Mouse (Mus musculus) megakaryocyte-erythroid progenitor cell, adult 5-6 weeks (primary cell): Measurements from ENCODE around the gene Atl1. TPM values are rescaled to one million over a fixed set of nuclear protein-coding genes. Genes with fewer than 3 reads are reported as not detected.

Experiments
- ATAC-seq: replicated peaks from 2 replicates; pipeline ENCODE4 v1.8.0; 2016; ENCODE audit warnings: mild to moderate bottlenecking, inconsistent platforms; ENCODE audit not compliant: severe bottlenecking, poor library complexity, low FRiP score, low TSS enrichment
- total RNA-seq, 2 experiments: library from RNA; stranded (forward) in 1 of 2; stranded (reverse) in 1 of 2; fragments of 200-1000, 215-1000 nt in 1 of 2; fragments of >200 nt in 1 of 2; fragmentation: Nextera tagmentation in 1 of 2; gene quantifications; 2 replicates each; pipeline ENCODE4 v1.2.3; 2014 to 2017

Gene Atl1
- total RNA-seq (2014; fragmentation: Nextera tagmentation): 2.8 and 3.4 TPM in 2 replicates
- 3.1 and 6.5 TPM in 2 replicates for total RNA-seq (2017)

DNA sequence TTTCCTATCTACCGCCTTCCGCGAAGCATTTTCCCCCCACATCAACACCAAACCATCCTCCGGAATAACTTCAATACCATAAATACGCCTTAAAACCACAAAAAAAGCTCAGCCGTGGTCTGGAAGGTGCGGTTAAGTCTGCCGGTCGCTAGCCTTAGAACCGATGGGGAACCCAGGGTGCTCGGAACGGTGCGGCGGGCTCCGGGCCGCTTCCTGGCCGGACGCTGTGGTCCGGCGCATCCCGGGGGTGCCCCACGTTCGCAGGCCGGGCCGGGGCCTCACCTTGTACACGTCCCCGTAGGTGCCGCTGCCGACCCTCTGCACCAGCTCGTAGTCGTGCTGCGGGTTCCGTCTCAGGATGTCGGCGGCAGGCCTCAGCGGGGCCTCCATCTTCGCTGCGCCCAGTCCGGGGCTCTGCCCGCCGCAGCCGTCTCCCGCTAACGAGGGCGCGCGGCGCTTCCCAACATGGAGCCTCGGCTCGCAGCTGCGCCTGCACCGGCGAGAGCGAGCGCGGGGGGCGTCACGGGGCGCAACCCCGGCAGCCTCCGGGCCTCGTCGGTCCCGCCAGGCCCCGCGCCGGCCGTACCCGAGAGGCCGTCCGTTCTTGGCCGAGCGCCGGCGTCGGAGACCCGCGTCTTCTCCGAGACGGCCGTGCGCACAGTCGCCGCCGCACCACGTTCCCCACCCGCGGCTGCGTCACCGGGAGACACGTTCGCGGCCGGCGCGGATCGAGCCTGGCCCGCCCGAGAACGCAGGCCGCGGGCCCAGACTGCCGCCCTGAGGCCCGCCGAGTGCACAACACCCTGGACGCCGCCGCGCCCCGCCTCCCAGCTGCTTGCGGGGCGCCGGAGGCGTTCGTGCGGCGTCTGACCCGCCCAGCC, at the start of gene Atl1, which contains the start of gene Map4k5:
TSS of gene Atl1 (plus strand) at position 244 of the 881 bp plus-strand sequence.
TSS of gene Map4k5 (minus strand) at position 830 of the 881 bp plus-strand sequence.
- ATAC-seq: peak; percentile 93

DNA sequence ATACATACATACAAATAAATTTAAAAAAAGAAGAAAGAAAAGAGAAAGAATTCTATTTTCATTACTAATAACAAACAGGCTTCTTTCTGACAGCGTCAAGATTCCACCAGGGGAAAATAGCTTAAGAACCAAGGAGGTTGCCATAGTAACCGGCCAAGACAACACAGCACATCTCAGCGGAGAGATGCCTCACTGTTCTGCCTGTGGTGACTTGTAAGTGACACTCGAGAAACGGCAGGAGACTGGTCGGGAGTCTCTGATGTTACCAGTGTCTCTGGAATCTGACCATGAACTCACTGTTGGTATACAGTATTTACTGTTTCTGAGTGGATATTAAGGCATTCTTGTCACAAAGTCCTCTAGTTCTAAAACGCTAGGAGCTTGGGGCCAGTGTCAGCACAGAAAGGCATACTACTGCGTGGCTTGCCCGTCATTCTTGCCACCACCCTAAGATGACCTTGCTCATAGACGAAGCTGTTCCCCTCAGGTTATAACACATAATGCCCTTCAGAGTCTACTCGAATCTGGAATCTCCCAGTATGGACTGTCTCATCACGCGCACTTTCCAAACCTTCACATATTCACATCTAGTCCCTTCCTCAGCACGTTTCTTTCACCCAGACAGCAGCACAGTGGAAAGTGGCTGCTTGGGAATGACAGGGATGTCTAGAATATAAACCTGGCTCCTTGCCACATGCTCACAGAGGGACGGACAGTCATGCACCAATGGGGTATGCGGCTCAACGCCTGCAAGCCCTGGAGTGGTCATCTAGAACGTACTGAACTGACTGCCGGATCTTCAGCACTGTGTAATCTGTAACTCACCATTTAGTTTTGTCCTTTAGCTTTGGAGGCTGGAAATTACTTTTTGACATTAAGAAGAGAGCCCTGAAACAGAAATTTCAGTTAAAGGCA, 48.6 kb upstream of the Atl1 start:
- no peak for ATAC-seq

- no peak for ATAC-seq
Observed at GRCm38 (mm10) chr12:69845722-69846121, 46.7 kb upstream of the Atl1 start.

DNA sequence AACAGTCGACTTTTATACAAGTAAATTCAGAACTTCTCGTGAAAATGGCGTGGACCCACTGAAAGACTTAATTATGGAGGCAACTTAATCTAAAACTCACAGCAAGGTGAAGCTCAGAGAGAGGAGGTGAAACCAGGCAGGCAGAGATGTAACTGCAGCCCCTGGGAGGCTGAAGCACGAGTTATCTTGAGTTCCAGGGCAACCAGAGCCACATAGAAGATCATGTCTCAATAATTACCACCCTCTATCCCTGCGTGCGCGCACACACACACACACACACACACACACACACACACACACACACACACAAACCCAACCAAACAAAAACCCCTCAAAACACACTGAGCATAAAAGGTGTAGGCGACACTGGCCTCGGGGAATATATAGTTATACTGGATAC, 45.9 kb upstream of the Atl1 start:
- ATAC-seq: no peak

- ATAC-seq: no peak
Observed at GRCm38 (mm10) chr12:69848083-69848878, 44.1 kb upstream of the Atl1 start.

DNA sequence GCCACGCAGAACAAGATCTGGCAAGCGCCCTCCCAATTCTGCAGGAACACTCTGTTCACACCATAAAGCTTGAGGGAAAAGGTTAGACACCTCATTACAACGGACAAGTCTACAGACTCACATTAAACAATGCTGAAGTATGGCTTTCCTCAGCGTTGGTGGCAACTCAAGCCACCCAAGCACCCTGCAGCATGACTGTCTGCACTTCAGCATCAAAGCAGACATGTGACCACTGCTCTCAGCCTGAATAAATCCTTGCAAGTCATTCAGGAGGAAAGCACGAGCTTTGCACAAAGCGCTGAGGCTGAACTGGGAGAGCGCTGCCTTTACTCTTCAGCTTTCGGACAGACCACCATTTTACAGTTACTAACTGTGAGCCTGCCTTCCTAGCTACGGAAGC, 40.1 kb upstream of the Atl1 start:
- ATAC-seq: no peak

DNA sequence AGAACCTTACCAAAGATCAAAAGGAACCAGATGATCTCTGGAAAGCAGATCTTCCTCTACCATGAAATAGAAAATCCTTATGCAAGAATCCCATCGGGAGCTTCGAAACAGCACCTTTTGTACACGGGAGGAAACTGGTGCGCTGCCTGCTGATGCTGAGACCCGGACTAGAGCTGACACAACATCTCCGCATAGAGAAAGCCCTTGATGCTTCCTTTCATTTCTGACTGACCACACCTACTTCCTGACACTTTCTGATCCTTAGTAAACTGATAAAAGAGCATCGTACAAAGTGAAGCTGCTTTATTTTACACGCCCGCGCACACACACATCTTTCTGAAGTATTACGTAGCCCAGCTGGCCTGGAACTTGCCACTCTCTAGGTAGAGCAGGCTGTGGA, 39.0 kb upstream of the Atl1 start:
- peak; percentile 50; the same call in 1 of the 2 replicates for ATAC-seq

- no peak for ATAC-seq
Observed at GRCm38 (mm10) chr12:69853942-69854341, 38.5 kb upstream of the Atl1 start.

DNA sequence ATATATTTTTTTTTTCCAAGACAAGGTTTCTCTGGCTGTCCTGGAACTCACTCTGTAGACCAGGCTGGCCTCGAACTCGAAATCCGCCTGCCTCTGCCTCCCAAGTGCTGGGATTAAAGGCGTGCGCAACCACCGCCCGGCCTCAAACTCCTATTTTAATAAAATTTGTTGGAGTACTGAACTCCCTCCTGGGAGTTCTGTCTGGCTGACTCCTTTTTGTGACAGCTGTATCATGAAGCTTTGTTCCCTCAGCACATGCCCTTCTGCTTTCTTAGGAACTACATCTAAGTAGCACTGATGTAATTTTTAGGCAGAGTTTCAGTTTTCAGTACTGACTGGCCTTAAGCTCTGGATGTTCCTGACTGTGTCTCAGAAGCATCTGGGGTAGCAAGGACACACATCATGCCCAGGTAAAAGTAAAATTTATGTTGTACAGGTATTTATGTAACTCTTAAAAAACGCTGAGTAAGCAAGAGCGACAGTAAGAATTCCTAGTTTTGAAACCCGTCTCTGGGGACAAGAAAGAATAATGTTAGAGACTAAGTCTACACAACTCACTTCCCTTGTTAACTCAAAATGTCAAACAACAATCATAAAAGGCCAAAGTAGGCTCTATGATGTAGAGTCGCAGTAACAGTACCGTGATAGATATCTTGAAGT, 36.6 kb upstream of the Atl1 start:
- ATAC-seq: no peak

GRCm38 (mm10) chr12:69856398-69856797, 36.0 kb upstream of the Atl1 start:
- ATAC-seq: no peak

DNA sequence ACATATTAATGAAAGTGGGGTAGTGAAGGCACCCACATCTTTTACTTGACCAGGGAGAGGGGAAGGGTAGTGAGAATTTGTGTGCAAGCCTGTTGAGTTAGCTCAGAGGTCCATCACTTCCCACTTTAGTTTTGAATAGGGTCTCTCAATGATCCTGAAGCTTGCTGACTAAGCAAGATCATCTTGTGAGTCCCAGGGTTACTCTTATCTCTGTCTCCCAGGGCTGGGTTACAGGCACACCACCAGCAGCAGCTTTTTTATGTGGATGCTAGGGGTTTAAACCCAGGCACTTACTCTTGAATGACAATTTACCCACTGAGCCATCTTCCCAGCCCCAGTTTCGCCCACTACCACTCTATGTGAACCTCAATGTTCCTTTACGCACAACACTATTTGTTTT, 34.8 kb upstream of the Atl1 start:
- ATAC-seq: peak; percentile 71

GRCm38 (mm10) chr12:69858847-69859246, 33.6 kb upstream of the Atl1 start:
- peak; percentile 85 for ATAC-seq

- peak; percentile 53 for ATAC-seq
Observed at GRCm38 (mm10) chr12:69863505-69863904, 28.9 kb upstream of the Atl1 start.

DNA sequence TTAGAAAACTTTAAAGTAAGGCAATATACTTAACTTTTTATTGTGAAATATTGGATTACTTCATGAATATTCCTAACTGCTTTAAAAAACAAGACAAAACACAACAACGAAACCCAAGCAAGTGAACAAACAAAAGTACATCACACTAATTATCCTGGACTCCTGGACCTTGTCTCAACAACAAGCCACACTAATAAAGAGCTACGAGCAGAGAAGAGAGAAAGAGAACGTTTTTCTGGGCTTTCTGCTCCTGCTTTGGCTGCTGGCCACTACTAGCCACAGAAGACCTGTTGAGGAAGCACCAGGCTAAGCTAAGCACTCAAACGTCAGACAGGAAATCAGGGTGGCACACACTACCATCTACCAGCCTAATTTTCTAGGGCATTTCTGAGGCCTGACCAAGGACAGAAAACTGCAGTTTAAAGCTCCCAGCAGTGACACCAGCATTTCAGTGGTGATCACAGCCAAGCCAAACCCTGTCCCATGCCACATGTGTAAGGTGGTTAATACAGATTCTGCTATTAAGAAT, 28.2 kb upstream of the Atl1 start:
- 0 out of 2 replicates have a peak, but pooled peaks have one; percentile 26 for ATAC-seq

GRCm38 (mm10) chr12:69867338-69867737, 25.1 kb upstream of the Atl1 start:
- ATAC-seq: 0 out of 2 replicates have a peak, but pooled peaks have one; percentile 38

DNA sequence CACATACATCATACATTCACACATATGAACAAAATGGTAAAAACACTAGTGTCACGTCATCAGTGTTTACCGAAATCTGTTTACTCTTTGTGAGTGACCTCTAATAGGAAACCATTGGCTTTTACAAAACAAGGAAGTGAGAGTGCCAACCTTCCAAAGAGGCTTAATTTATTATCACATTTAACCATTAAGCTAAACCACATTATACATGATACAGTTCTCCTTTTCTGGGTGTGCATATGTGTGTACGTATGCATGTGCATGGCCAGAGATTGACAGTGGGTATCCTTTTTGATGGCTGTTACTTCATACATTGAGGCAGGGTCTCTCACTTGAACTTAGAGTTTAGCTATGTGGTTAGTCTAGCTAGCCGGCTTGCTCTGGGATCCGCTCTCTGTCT, 20.8 kb upstream of the Atl1 start:
- no peak for ATAC-seq

DNA sequence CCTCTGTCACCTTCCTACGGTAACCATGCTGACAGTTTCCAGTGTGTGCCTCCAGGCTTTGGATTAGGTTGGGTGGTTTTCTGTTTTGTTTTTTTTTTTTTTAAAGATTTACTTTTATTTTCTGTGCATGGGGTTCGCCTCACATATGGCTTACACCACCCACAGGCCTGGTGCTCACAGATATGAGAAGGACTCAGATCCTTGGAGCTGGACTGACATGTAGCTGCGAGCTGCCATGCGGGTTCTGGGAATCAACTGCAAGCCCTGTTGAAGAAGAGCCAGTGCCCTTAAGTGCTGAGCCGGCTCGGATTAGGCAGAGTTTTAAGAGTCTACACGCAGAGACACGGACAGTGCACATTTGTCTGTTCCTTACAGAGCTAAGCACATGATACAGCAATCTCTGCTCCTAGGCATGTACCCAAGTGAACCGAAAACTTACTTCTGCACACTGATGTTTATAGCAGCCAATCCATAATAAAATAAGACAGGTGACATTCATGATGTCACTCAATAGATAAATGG, 14.5 kb upstream of the Atl1 start:
- peak; percentile 74 for ATAC-seq

- ATAC-seq: peak; percentile 59; the same call in 1 of the 2 replicates
Observed at GRCm38 (mm10) chr12:69879172-69879665, 13.2 kb upstream of the Atl1 start.
